Mouse (Mus musculus): ENCODE results near the gene H2-Q4. TPM values are rescaled to one million over a fixed set of nuclear protein-coding genes. Genes with fewer than 3 reads are reported as not detected.
A peak's percentile ranks its signal among the peaks of the same experiment; 100 is the strongest.

Gene H2-Q4
- polyA plus RNA-seq, 2 experiments: 1.3 to 5.4 TPM

GRCm38 (mm10) chr17:35354071-35354470 lies 25.3 kb upstream of the H2-Q4 start:
- Histone ChIP-seq H3K27ac (no peak overlapping the region), H3K9me3 (ENCODE audit: control insufficient read depth, low read length) (no peaks in the 10 kb centered on the region), H3K4me3 (ENCODE audit: insufficient read depth in 1 of 2, low read depth in 2 of 2, low read length in 2 of 2) (no peak overlapping the region), H3K27me3 (ENCODE audit: control insufficient read depth, insufficient read depth, low read length) (no peaks in the 10 kb centered on the region), H3K36me3 (replicated peaks; ENCODE audit: control insufficient read depth, insufficient read depth, low read depth) (no peaks in the 10 kb centered on the region), H3K4me1 (replicated peaks; ENCODE audit: control insufficient read depth in 2 of 2, insufficient read depth in 2 of 2, low read length in 1 of 2) (no peaks in the 10 kb centered on the region), H3K4me2 (ENCODE audit: low read depth) (no peak overlapping the region), H3K9ac (replicated peaks) (no peak overlapping the region)
- 68% methylated on average over 2 of the region's 2 CpGs for WGBS (ENCODE audit: insufficient replicate concordance)
- DNase-seq (ENCODE audit: low read depth in 3 of 3, low spot score in 3 of 3) (no peak), ATAC-seq (ENCODE audit: insufficient read depth) (no peak)
- no peak for TF ChIP-seq EP300 (IDR thresholded peaks at IDR 0.05; ENCODE audit: low read depth)

GRCm38 (mm10) chr17:35357086-35357485 lies 22.3 kb upstream of the H2-Q4 start:
- Histone ChIP-seq H3K27ac (no peak overlapping the region), H3K4me1 (replicated peaks; ENCODE audit: control insufficient read depth in 2 of 2, insufficient read depth in 2 of 2, low read length in 1 of 2) (no peaks in the 10 kb centered on the region), H3K9ac (replicated peaks) (no peak overlapping the region), H3K27me3 (ENCODE audit: control insufficient read depth, insufficient read depth, low read length) (peaks cover 3% of the 10 kb centered on the region; the same call in 1 of the 2 replicates), H3K36me3 (replicated peaks; ENCODE audit: control insufficient read depth, insufficient read depth, low read depth) (no peaks in the 10 kb centered on the region), H3K4me2 (ENCODE audit: low read depth) (no peak overlapping the region), H3K9me3 (ENCODE audit: control insufficient read depth, low read length) (no peaks in the 10 kb centered on the region), H3K4me3 (ENCODE audit: insufficient read depth in 1 of 2, low read depth in 2 of 2, low read length in 2 of 2) (no peak overlapping the region)
- ATAC-seq (ENCODE audit: insufficient read depth) (no peak), DNase-seq (ENCODE audit: low read depth in 3 of 3, low spot score in 3 of 3) (no peak)
- no peak for TF ChIP-seq EP300 (IDR thresholded peaks at IDR 0.05; ENCODE audit: low read depth)
- 16% methylated on average over 1 of the region's 1 CpGs for WGBS (ENCODE audit: insufficient replicate concordance)

- Histone ChIP-seq H3K4me3 (ENCODE audit: insufficient read depth in 1 of 2, low read depth in 2 of 2, low read length in 2 of 2) (peak overlapping the region in 1 of 2 experiments; percentile 28; a peak in 2 of 4 replicates), H3K36me3 (replicated peaks; ENCODE audit: control insufficient read depth, insufficient read depth, low read depth) (no peaks in the 10 kb centered on the region), H3K4me1 (replicated peaks; ENCODE audit: control insufficient read depth in 2 of 2, insufficient read depth in 2 of 2, low read length in 1 of 2) (no peaks in the 10 kb centered on the region), H3K27me3 (ENCODE audit: control insufficient read depth, insufficient read depth, low read length) (peaks cover 3% of the 10 kb centered on the region; the same call in 1 of the 2 replicates), H3K9me3 (ENCODE audit: control insufficient read depth, low read length) (no peaks in the 10 kb centered on the region), H3K4me2 (ENCODE audit: low read depth) (peak overlapping the region; percentile 32), H3K27ac (no peak overlapping the region), H3K9ac (replicated peaks) (no peak overlapping the region)
- WGBS (ENCODE audit: insufficient replicate concordance): 11% methylated on average over 38 of the region's 38 CpGs
- DNase-seq (ENCODE audit: low read depth in 3 of 3, low spot score in 3 of 3): no peak
- no peak for TF ChIP-seq CTCF (IDR thresholded peaks at IDR 0.05; ENCODE audit: low read depth)
- no peak for TF ChIP-seq EP300 (IDR thresholded peaks at IDR 0.05; ENCODE audit: low read depth)
- no peak for ATAC-seq (ENCODE audit: insufficient read depth)
These were observed 20.5 kb upstream of the H2-Q4 start for GRCm38 (mm10) chr17:35358763-35359469.

GRCm38 (mm10) chr17:35359470-35359862 lies 20.0 kb upstream of the H2-Q4 start:
- 19% methylated on average over 21 of the region's 21 CpGs for WGBS (ENCODE audit: insufficient replicate concordance)
- Histone ChIP-seq H3K9me3 (ENCODE audit: control insufficient read depth, low read length) (no peaks in the 10 kb centered on the region), H3K27me3 (ENCODE audit: control insufficient read depth, insufficient read depth, low read length) (peaks cover 3% of the 10 kb centered on the region; the same call in 1 of the 2 replicates), H3K27ac (no peak overlapping the region), H3K36me3 (replicated peaks; ENCODE audit: control insufficient read depth, insufficient read depth, low read depth) (no peaks in the 10 kb centered on the region), H3K9ac (replicated peaks) (no peak overlapping the region), H3K4me2 (ENCODE audit: low read depth) (peak overlapping the region; percentile 32), H3K4me1 (replicated peaks; ENCODE audit: control insufficient read depth in 2 of 2, insufficient read depth in 2 of 2, low read length in 1 of 2) (no peaks in the 10 kb centered on the region), H3K4me3 (ENCODE audit: insufficient read depth in 1 of 2, low read depth in 2 of 2, low read length in 2 of 2) (peak overlapping the region in 1 of 2 experiments; percentile 28; a peak in 2 of 4 replicates)
- TF ChIP-seq CTCF (IDR thresholded peaks at IDR 0.05; ENCODE audit: low read depth) (no peak), EP300 (IDR thresholded peaks at IDR 0.05; ENCODE audit: low read depth) (no peak)
- ATAC-seq (ENCODE audit: insufficient read depth) (no peak), DNase-seq (ENCODE audit: low read depth in 3 of 3, low spot score in 3 of 3) (no peak)

- Histone ChIP-seq H3K4me1 (replicated peaks; ENCODE audit: control insufficient read depth in 2 of 2, insufficient read depth in 2 of 2, low read length in 1 of 2) (0 out of 4 replicates have a peak, but pooled peaks cover 0 to 3% of the 10 kb centered on the region in 2 experiments), H3K4me2 (ENCODE audit: low read depth) (peak overlapping the region; percentile 68), H3K27me3 (ENCODE audit: control insufficient read depth, insufficient read depth, low read length) (peaks cover 11% of the 10 kb centered on the region), H3K9ac (replicated peaks) (peak overlapping the region; percentile 13; the same call in 1 of the 2 replicates), H3K27ac (no peak overlapping the region), H3K9me3 (ENCODE audit: control insufficient read depth, low read length) (no peaks in the 10 kb centered on the region), H3K4me3 (ENCODE audit: insufficient read depth in 1 of 2, low read depth in 2 of 2, low read length in 2 of 2) (peak overlapping the region; percentile 55 to 56), H3K36me3 (replicated peaks; ENCODE audit: control insufficient read depth, insufficient read depth, low read depth) (no peaks in the 10 kb centered on the region)
- TF ChIP-seq CTCF (IDR thresholded peaks at IDR 0.05; ENCODE audit: low read depth) (no peak), EP300 (IDR thresholded peaks at IDR 0.05; ENCODE audit: low read depth) (no peak)
- no peak for DNase-seq (ENCODE audit: low read depth in 3 of 3, low spot score in 3 of 3)
- 1% methylated on average over 70 of the region's 70 CpGs for WGBS (ENCODE audit: insufficient replicate concordance)
- ATAC-seq (ENCODE audit: insufficient read depth): peak; percentile 31; the same call in 1 of the 2 replicates
These were observed 473 bp downstream of the H2-Q4 start for GRCm38 (mm10) chr17:35379729-35380451.
